Mouse (Mus musculus) T-cell, adult 2 months (primary cell): ENCODE results near the gene Kcnk12.

Experiments used
- DNase-seq: peaks from one replicate; pipeline ENCODE4 v3.0.0; 2022; ENCODE audit warnings: low spot score

Kcnk12 gene

DNA sequence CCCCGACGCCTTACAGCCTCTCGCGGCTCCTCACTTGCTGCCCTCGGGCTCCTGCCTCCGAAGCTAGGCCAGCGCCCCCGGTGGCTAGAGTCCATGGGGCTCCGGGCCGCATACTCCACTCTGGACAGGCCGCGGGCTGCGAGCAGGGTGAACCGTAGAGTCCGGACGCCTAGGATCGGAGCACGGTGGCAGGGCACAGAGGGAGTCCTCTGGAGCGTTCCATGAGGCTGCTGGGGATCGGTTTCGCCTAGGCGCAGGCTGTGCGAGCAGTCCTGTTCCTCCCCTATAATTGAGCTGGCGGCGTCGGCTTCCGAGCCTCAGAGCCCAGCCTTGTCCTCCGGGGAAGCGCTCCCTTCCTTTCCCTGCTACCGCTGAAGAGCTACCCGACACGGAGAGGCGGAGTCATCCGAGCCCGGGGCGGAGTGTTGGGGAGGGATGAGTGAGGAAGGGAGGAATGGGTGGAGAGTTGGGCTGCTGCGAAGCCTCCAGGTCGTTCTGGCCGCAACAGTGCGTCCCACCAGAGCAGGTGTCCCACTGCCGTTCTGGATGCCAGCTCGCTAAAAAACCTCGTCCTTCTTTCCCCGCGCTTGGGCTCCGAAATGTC lies at the start of gene Kcnk12:
Gene Kcnk12, minus strand, starts transcription at position 307 of the 604 bp plus-strand sequence.
- DNase-seq, result no peak

- DNase-seq, result no peak
Observed at GRCm38 (mm10) chr17:87842156-87842555, 44.4 kb upstream of the Kcnk12 start.

- DNase-seq, result no peak
Observed at GRCm38 (mm10) chr17:87840079-87840478, 42.3 kb upstream of the Kcnk12 start.

DNA sequence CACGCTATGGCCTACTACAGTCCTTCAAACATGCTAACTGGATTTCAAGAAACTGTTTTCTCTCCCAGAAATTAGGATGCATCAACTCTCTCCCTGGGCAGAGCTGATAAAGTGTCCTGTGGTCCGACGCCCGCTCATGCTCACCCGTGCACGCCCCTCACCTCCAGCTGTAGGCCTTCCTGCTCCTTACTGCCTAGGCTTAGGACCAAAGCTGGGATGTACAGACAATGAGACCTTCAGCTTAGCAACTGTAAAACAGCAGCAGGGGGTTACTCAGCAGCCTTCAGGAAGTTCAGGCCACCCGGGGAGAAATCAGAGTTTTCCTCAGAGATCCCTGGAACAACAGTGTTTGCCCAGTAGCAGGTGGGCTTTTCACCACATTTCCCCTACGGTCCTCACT lies 37.1 kb upstream of the Kcnk12 start:
- DNase-seq, result no peak

DNA sequence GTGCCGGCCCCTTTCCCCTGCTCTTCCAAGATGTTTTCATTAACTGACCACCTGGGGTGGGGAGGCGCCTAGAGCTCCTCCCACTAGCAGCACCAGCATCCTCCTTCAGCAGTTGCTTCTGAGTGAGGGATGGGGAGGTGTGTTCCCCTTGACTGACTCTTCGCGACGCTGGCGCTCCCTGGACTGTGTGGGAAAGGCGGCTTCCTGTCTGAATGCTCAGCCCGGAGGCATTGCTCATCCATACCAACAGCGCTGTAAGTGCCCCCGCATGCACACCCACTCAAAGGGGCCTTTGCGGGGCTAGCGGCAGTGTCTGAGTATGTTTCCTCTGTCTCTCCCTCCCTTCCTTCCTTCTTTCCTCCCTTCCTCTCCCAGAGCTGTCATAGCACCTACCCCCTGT lies 29.1 kb upstream of the Kcnk12 start:
- DNase-seq, result no peak

DNA sequence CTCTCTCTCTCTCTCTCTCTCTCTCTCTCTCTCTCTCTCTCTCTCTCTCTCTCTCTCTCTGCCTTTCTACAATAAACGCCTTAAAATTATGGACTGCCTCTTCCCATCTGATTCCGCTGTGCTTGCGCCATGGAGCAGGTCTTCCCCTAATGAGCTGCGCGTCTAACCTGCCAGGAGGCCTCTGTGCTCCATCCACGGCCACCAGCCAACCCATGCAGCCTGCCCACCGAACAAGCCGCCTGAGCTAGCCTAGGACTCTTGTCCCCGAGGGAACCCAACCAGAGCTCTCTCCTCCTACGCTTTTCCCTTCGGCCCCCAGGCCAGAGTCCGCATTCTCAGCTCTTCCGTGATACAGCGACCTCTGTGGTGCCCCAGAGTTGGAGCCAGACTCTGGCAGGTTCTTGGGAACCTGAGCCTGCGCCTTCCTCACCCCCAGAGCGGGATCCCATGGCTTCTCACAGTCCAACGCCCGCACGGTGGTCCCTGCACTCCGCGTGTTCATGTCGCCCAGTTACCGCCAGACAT lies 28.3 kb upstream of the Kcnk12 start:
- no peak for DNase-seq

DNA sequence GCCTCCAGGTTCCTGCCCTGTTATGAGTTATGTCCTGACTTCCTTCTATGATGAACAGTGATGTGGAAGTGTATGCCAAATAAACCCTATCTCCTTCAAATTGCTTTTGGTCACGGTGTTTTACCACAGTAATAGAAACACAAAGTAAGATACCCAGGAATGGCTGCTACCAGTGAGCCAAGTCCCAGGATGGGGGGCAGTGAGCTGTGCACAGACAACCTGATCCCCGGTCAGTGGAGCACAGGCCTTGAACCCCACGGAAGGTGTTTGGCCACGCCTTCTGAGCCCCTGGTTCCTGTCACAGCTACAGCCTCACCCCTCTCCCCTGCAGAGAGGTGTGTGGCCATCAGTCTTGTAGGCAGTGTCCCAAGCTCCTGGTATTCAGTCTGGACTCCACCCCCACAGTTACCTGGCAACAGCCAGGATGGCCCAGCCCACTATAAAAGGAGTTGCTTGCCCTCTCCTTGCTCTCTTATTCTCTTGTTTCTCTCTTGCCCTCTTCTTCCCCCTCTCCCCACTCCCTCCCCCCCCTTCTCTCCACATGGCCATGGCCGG lies 27.7 kb upstream of the Kcnk12 start:
- DNase-seq, result no peak

DNA sequence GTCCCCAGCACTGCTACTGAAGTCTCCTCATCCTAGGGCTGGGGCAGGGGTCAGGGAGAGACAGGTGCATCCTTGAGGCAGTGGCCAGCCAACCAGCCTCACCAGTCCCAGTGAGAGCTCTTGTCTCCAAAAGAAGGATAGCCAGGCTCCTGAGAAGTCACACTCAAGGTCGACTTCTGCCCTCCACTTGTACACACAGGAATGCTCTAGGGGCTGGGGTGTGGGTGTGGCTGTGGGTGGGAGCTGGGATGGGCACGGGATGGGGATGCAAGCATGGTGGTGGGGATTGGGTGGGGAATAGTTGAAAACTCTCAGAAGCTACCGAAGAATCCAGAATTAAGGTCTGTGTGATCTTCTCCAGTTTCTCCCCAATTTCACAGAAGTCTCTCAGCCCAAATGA lies 25.2 kb upstream of the Kcnk12 start:
- no peak for DNase-seq

- DNase-seq, result no peak
Observed at GRCm38 (mm10) chr17:87809556-87809955, 11.8 kb upstream of the Kcnk12 start.

GRCm38 (mm10) chr17:87799948-87800340 lies 2.1 kb upstream of the Kcnk12 start:
- DNase-seq, result no peak

GRCm38 (mm10) chr17:87799212-87799947 lies 1.6 kb upstream of the Kcnk12 start:
- DNase-seq, result no peak

- DNase-seq, result no peak
Observed at GRCm38 (mm10) chr17:87798423-87798941, 688 bp upstream of the Kcnk12 start.

DNA sequence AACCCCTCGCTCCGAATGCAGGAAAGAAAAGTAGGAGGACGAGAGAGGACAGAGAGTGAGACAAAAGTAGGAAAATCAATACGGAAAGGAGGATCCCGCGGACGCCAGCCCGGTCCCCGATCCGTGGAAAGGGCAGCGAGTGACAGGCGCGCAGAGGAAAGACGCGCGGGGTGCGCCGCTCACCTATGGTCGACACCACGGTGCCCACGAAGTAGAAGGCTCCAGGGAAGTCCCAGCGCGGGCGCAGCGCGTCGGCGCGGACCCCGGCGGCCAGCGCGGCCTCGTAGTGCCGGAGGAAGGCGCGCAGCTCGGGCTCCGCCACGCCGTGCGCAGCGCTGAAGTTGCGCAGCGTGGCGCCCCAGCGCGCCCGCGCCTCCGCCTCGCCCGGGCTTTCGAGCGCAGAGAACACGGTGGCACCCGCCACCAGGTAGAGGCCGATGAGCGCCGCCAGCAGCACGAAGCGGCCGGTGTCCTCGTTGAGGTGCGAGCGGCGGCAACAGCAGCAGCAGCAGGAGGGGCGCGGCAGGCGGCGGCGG lies 845 bp downstream of the Kcnk12 start:
- DNase-seq, result no peak

DNA sequence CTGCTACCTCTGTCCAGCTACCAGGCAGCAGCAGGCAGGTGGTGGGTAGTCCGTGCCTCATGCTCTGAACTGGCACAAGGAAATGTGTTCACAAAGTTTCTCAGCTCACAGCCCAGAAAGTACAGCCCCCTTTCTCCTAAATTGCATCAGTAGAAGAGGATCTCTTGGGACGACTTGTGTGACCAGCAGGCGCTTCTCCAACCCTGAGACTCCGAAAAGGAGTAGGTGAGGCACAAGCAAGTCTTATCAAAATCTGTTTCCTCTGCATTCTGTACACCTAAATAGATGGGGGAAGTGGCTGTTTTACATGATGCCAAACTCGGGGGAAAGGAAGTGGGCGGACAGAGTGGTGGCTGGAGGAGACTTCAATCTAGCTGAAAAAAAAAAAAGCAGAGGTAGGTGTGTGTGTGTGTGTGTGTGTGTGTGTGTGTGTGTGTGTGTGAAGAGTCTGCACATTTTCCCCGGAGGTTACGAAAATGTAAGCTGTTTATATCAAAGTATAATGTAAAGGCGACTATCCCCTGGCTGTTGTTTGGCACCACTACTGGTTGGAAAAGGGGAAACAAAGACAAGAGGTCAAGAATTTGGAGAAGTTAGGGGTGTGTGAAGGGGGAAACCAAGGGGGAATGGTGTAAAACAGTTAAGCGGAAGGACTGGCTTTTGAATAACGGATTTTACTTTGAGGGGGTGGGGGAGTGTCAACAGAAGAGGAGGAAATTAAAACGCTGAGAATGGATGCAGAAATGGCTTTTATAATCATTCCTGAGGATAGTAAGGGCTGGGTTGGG lies 1.7 kb downstream of the Kcnk12 start:
- DNase-seq, result no peak

DNA sequence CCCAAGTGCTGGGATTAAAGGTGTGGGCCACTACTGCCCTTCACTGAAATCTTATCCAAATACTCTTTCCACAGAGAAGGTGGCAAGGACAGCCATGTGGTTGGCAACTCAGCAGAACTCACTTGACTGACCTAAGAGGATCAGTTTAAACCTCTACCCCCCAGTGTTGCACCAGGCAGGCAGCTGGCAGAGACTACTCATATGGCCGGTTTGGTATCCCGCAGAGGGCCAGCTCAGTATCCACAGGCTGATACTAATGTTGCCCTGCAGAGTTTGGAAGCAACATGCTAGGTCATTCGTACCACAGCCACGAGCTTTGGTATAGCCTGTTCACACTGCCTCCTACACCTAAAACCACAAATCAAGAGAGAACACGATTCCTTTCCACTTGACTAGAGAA lies 3.0 kb downstream of the Kcnk12 start:
- DNase-seq, result no peak

DNA sequence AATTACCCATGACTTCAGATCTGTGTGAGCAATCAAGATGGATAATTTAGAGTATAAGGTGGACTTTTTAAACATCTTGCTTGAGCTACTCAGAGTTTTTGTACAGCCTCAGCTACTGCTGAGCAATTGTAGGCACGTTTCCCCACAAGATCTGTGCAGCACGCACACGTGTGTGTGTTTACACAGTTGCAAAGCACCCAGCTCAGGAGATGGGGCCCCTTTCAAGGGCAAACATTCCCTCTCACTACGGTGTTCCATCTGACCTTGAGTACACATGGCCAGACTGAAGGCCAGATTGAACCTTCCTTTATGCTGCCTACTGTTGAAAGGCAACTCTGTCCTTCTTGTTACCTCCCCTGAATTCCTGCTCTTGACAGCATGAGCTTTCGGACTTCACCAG lies 4.5 kb downstream of the Kcnk12 start:
- DNase-seq, result no peak

DNA sequence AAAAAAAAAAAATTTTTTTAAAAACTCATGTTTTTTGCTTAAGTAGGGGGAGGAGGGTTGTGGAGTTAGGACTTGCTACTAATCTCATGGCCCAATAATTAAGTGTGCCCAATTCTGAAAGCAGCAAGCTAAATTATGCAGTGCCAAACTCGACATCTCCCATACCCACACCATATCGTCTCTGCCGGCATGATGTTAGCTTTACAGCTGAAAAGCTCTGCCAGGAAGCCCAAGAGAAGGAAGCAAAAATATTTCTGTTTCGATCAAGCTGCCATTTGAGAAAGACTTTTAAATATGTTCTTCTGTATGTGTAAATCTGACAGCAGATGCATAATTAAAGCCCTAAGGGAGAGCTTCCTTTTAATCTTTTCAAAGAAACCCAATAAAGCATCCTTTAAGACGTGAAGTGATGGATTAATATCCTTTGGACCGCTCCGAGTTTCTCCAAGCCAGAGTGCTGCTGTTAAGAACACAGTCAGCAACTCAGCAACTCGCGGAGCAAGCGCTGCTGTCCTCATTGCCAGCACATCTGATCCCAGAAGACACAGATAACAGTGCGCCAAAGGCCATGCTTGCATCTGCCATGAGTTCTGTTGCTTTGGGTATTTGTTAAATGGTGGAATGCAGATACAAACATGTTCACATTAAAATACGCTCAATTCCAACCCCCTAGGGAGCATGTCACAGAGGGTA lies 5.0 kb downstream of the Kcnk12 start:
- no peak for DNase-seq

DNA sequence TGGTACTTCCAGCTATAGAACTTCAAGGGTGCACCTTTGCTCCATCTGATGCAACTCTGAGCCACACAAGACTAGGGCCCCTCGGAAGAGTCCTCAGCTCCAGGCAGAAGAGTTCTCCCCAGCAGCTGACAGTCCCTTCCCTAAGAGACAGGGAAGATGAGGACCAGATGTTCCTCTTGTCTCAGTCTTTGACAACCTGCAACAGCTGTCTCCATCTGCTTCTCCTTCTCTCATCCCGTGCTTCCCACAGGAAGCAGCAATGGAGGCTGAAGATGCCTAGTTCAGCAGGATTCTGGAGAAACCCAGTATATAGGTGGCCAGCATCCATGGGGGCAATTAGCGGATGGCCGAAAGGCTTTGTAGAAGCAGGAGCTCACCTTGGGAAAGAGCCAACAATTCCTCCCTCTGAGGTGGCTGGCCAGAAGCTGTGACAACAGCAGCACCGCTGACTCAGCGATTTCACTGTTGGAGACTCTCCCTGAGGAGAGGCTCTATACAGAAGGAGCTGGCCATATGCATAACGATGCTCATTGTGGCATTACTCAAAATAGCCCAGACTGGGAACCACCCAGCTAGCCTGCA lies 6.2 kb downstream of the Kcnk12 start:
- no peak for DNase-seq

GRCm38 (mm10) chr17:87790661-87791060 lies 7.1 kb downstream of the Kcnk12 start:
- DNase-seq, result no peak

- DNase-seq, result no peak
Observed at GRCm38 (mm10) chr17:87788216-87788615, 9.6 kb downstream of the Kcnk12 start.

DNA sequence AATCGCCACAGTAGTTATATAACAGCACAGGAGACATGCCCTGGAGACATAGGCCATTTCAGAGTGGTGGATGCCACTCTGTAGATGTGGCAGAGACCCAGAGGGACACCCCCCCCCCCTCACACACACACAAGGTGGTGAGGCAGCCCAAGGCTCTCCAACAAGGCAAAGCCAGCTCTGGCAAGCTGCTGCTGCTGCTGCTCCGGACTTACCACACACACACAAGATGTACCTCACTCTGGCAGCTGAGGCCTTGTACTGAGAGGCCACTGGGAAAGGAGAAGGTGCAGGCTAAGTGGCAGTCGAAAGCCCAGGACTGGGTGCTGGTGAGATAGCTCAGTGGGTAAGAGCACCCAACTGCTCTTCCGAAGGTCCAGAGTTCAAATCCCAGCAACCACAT lies 10.1 kb downstream of the Kcnk12 start:
- no peak for DNase-seq
